Mouse (Mus musculus): Measurements from ENCODE around the gene Xirp2. TPM values are rescaled to one million over a fixed set of nuclear protein-coding genes. Genes with fewer than 3 reads are reported as not detected.
A peak's percentile ranks its signal among the peaks of the same experiment; 100 is the strongest.

The Xirp2 gene
- polyA plus RNA-seq, 1 experiment from 2014 or later = 0.08 TPM

- Histone ChIP-seq H3K9me3 (no peaks in the 10 kb centered on the region), H3K27ac (replicated peaks) (no peak overlapping the region), H3K4me1 (peaks cover 7% of the 10 kb centered on the region), H3K36me3 (no peaks in the 10 kb centered on the region), H3K27me3 (replicated peaks) (no peaks in the 10 kb centered on the region), H3K4me2 (no peak overlapping the region), H3K9ac (no peak overlapping the region), H3K4me3 (no peak overlapping the region)
- 52% methylated on average over 3 of the region's 3 CpGs for WGBS
- ATAC-seq (ENCODE audit: extremely low read depth, insufficient number of reproducible peaks, low FRiP score, low TSS enrichment) = no peak
Observed at GRCm38 (mm10) chr2:67481051-67481450, 35.2 kb downstream of the Xirp2 start.

GRCm38 (mm10) chr2:67486721-67487120 is 40.9 kb downstream of the Xirp2 start:
- ATAC-seq (ENCODE audit: extremely low read depth, insufficient number of reproducible peaks, low FRiP score, low TSS enrichment) = no peak
- H3K27me3 ChIP-seq (replicated peaks) = no peaks in the 10 kb centered on the region
- no peaks in the 10 kb centered on the region for H3K9me3 ChIP-seq
- WGBS = 87% methylated on average over 6 of the region's 6 CpGs
- H3K4me3 ChIP-seq = no peak overlapping the region
- no peak overlapping the region for H3K27ac ChIP-seq (replicated peaks)
- no peak overlapping the region for H3K9ac ChIP-seq
- no peaks in the 10 kb centered on the region for H3K4me1 ChIP-seq
- H3K4me2 ChIP-seq = no peak overlapping the region
- no peaks in the 10 kb centered on the region for H3K36me3 ChIP-seq

- H3K4me2 ChIP-seq = no peak overlapping the region
- H3K9ac ChIP-seq = no peak overlapping the region
- no peak for ATAC-seq (ENCODE audit: extremely low read depth, insufficient number of reproducible peaks, low FRiP score, low TSS enrichment)
- H3K4me3 ChIP-seq = no peak overlapping the region
- H3K27me3 ChIP-seq (replicated peaks) = no peaks in the 10 kb centered on the region
- 62% methylated on average over 3 of the region's 3 CpGs for WGBS
- no peak overlapping the region for H3K27ac ChIP-seq (replicated peaks)
- H3K36me3 ChIP-seq = no peaks in the 10 kb centered on the region
- no peaks in the 10 kb centered on the region for H3K9me3 ChIP-seq
- no peaks in the 10 kb centered on the region for H3K4me1 ChIP-seq
Observed at GRCm38 (mm10) chr2:67487162-67487561, 41.4 kb downstream of the Xirp2 start.

GRCm38 (mm10) chr2:67488465-67489127 is 42.8 kb downstream of the Xirp2 start:
- Histone ChIP-seq H3K4me3 (no peak overlapping the region), H3K4me1 (no peaks in the 10 kb centered on the region), H3K4me2 (no peak overlapping the region), H3K27me3 (replicated peaks) (no peaks in the 10 kb centered on the region), H3K36me3 (no peaks in the 10 kb centered on the region), H3K9me3 (no peaks in the 10 kb centered on the region), H3K9ac (no peak overlapping the region), H3K27ac (replicated peaks) (no peak overlapping the region)
- 76% methylated on average over 11 of the region's 11 CpGs for WGBS
- no peak for ATAC-seq (ENCODE audit: extremely low read depth, insufficient number of reproducible peaks, low FRiP score, low TSS enrichment)

GRCm38 (mm10) chr2:67489128-67489492 is 43.3 kb downstream of the Xirp2 start:
- Histone ChIP-seq H3K27ac (replicated peaks) (no peak overlapping the region), H3K4me1 (no peaks in the 10 kb centered on the region), H3K9ac (no peak overlapping the region), H3K36me3 (no peaks in the 10 kb centered on the region), H3K27me3 (replicated peaks) (no peaks in the 10 kb centered on the region), H3K4me3 (no peak overlapping the region), H3K4me2 (no peak overlapping the region), H3K9me3 (no peaks in the 10 kb centered on the region)
- 66% methylated on average over 8 of the region's 8 CpGs for WGBS
- ATAC-seq (ENCODE audit: extremely low read depth, insufficient number of reproducible peaks, low FRiP score, low TSS enrichment) = no peak

- Histone ChIP-seq H3K27me3 (replicated peaks) (no peaks in the 10 kb centered on the region), H3K4me1 (no peaks in the 10 kb centered on the region), H3K36me3 (no peaks in the 10 kb centered on the region), H3K9me3 (no peaks in the 10 kb centered on the region), H3K27ac (replicated peaks) (no peak overlapping the region), H3K4me2 (no peak overlapping the region), H3K9ac (no peak overlapping the region), H3K4me3 (no peak overlapping the region)
- 27% methylated on average over 2 of the region's 2 CpGs for WGBS
- no peak for ATAC-seq (ENCODE audit: extremely low read depth, insufficient number of reproducible peaks, low FRiP score, low TSS enrichment)
Observed at GRCm38 (mm10) chr2:67505457-67505856, 59.7 kb downstream of the Xirp2 start.

GRCm38 (mm10) chr2:67516405-67516804 is 70.6 kb downstream of the Xirp2 start:
- 83% methylated on average over 7 of the region's 7 CpGs for WGBS
- Histone ChIP-seq H3K36me3 (no peaks in the 10 kb centered on the region), H3K27me3 (replicated peaks) (no peaks in the 10 kb centered on the region), H3K4me3 (no peak overlapping the region), H3K9ac (no peak overlapping the region), H3K27ac (replicated peaks) (no peak overlapping the region), H3K4me2 (no peak overlapping the region), H3K9me3 (no peaks in the 10 kb centered on the region), H3K4me1 (no peaks in the 10 kb centered on the region)
- no peak for ATAC-seq (ENCODE audit: extremely low read depth, insufficient number of reproducible peaks, low FRiP score, low TSS enrichment)

- Histone ChIP-seq H3K9me3 (no peaks in the 10 kb centered on the region), H3K4me1 (no peaks in the 10 kb centered on the region), H3K27ac (replicated peaks) (no peak overlapping the region), H3K36me3 (no peaks in the 10 kb centered on the region), H3K4me3 (no peak overlapping the region), H3K27me3 (replicated peaks) (no peaks in the 10 kb centered on the region), H3K9ac (no peak overlapping the region), H3K4me2 (no peak overlapping the region)
- 82% methylated on average over 2 of the region's 2 CpGs for WGBS
- ATAC-seq (ENCODE audit: extremely low read depth, insufficient number of reproducible peaks, low FRiP score, low TSS enrichment) = no peak
Observed at GRCm38 (mm10) chr2:67535347-67535746, 89.5 kb downstream of the Xirp2 start.

- Histone ChIP-seq H3K4me1 (no peaks in the 10 kb centered on the region), H3K9me3 (no peaks in the 10 kb centered on the region), H3K27ac (replicated peaks) (no peak overlapping the region), H3K36me3 (no peaks in the 10 kb centered on the region), H3K9ac (no peak overlapping the region), H3K4me3 (no peak overlapping the region), H3K27me3 (replicated peaks) (no peaks in the 10 kb centered on the region), H3K4me2 (no peak overlapping the region)
- 74% methylated on average over 6 of the region's 6 CpGs for WGBS
- ATAC-seq (ENCODE audit: extremely low read depth, insufficient number of reproducible peaks, low FRiP score, low TSS enrichment) = no peak
Observed at GRCm38 (mm10) chr2:67539426-67539825, 93.6 kb downstream of the Xirp2 start.

DNA sequence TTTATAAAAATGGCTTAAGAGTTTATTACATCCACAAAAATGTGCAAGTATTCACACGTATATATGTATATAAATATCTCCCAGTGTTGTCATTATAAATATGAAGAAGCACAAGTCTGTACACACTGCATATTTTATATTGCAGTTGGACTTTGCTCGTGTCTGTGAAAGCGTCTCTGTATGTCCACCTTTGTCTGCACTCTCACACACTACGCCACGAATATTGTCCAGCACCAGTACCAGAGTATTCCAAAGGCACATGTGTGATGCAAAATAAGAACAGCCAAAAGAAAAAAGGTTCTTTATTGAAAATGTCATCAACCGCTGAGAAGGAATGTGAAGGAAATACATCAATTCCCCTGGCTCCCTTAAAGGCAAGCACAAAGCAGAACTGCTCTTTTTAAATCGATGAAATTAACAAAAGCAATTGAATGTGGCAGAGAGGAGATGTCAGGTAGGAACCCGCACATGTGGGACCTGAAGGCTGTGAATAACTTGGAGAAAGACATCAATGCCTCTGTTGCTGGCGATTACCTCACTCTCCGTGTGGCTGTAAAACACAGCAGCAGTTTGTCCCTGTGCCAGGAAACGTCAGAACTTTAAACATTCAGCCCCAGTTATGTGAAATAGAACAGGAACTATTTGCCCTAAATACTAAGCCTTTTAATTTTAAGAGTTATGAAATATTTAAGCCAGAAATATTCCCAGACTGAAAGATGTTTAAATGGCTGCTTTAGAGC is 96.3 kb downstream of the Xirp2 start:
- no peaks in the 10 kb centered on the region for H3K9me3 ChIP-seq
- H3K9ac ChIP-seq = no peak overlapping the region
- ATAC-seq (ENCODE audit: extremely low read depth, insufficient number of reproducible peaks, low FRiP score, low TSS enrichment) = no peak
- WGBS = 62% methylated on average over 11 of the region's 11 CpGs
- H3K4me1 ChIP-seq = no peaks in the 10 kb centered on the region
- no peak overlapping the region for H3K27ac ChIP-seq (replicated peaks)
- no peaks in the 10 kb centered on the region for H3K27me3 ChIP-seq (replicated peaks)
- 0 out of 2 replicates have a peak overlapping the region, but pooled peaks have one; percentile 16 for H3K4me2 ChIP-seq
- H3K36me3 ChIP-seq = no peaks in the 10 kb centered on the region
- H3K4me3 ChIP-seq = no peak overlapping the region

GRCm38 (mm10) chr2:67544426-67544825 is 98.6 kb downstream of the Xirp2 start:
- Histone ChIP-seq H3K9me3 (no peaks in the 10 kb centered on the region), H3K4me3 (no peak overlapping the region), H3K27ac (replicated peaks) (no peak overlapping the region), H3K27me3 (replicated peaks) (no peaks in the 10 kb centered on the region), H3K9ac (no peak overlapping the region), H3K4me2 (no peak overlapping the region), H3K36me3 (no peaks in the 10 kb centered on the region), H3K4me1 (no peaks in the 10 kb centered on the region)
- no peak for ATAC-seq (ENCODE audit: extremely low read depth, insufficient number of reproducible peaks, low FRiP score, low TSS enrichment)
- 61% methylated on average over 8 of the region's 8 CpGs for whole genome bisulfite sequencing
